Mouse (Mus musculus) MEL (cell line): Measurements from ENCODE around the gene Cc2d2b. TPM values are rescaled to one million over a fixed set of nuclear protein-coding genes. Genes with fewer than 3 reads are reported as not detected.

Source experiments
- DNase-seq: peaks from one replicate; pipeline ENCODE4 v3.0.0; 2011; ENCODE audit warnings: low read depth, low spot score
- H3K27ac ChIP-seq: 2 replicates; pipeline ENCODE4 v1.5.1; 2012; ENCODE audit warnings: low read depth, mild to moderate bottlenecking, control low read depth, low read length, moderate library complexity; ENCODE audit not compliant: control insufficient read depth
- H3K27me3 ChIP-seq, 2 experiments: fragments of 150-350 bp in 1 of 2; sonication (generic) in 1 of 2; 2 replicates each; pipeline ENCODE4 v1.6.1; 2012; ENCODE audit warnings: low read length in 2 of 2, mild to moderate bottlenecking in 2 of 2, improper control_type of control experiment in 1 of 2, moderate library complexity in 1 of 2; ENCODE audit not compliant: insufficient read depth in 2 of 2, control insufficient read depth in 1 of 2
- H3K36me3 ChIP-seq, 2 experiments: 2 replicates each; pipeline ENCODE4 v1.6.1; 2012 to 2014; ENCODE audit warnings: low read length in 2 of 2, improper control_type of control experiment in 1 of 2, inconsistent platforms in 1 of 2, mild to moderate bottlenecking in 1 of 2; ENCODE audit not compliant: insufficient read depth in 2 of 2, control insufficient read depth in 1 of 2
- H3K4me1 ChIP-seq, 2 experiments: fragments of 150-350 bp in 1 of 2; sonication (generic) in 1 of 2; 2 replicates each; pipeline ENCODE4 v1.6.1; 2012; ENCODE audit warnings: low read length in 2 of 2, improper control_type of control experiment in 1 of 2, mild to moderate bottlenecking in 1 of 2; ENCODE audit not compliant: insufficient read depth in 2 of 2, control insufficient read depth in 1 of 2
- H3K4me3 ChIP-seq, 2 experiments: fragments of 150-350 bp in 1 of 2; sonication (generic) in 1 of 2; 2 replicates each; pipeline ENCODE4 v1.5.1; 2012; ENCODE audit warnings: low read depth in 2 of 2, low read length in 2 of 2, mild to moderate bottlenecking in 2 of 2, moderate library complexity in 2 of 2, control low read depth in 1 of 2, improper control_type of control experiment in 1 of 2; ENCODE audit not compliant: control insufficient read depth in 1 of 2, insufficient read depth in 1 of 2
- H3K79me2 ChIP-seq: 2 replicates; pipeline ENCODE4 v1.6.1; 2012; ENCODE audit warnings: mild to moderate bottlenecking, low read length, moderate library complexity; ENCODE audit not compliant: control insufficient read depth, poor library complexity, insufficient read depth
- H3K9ac ChIP-seq: 2 replicates; pipeline ENCODE4 v1.6.1; 2012; ENCODE audit warnings: low read depth, mild to moderate bottlenecking, control low read depth, low read length, moderate library complexity; ENCODE audit not compliant: control insufficient read depth, poor library complexity, severe bottlenecking
- H3K9me3 ChIP-seq: fragments of 150-350 bp; sonication (generic); replicated peaks from 2 replicates; pipeline ENCODE4 v1.6.1; 2012; ENCODE audit warnings: mild to moderate bottlenecking, low read length, improper control_type of control experiment, moderate library complexity; ENCODE audit not compliant: insufficient read depth
- CHD2 ChIP-seq: IDR thresholded peaks from 2 replicates; pipeline ENCODE4 v1.6.1; 2011; ENCODE audit warnings: low read length, improper control_type of control experiment
- CTCF ChIP-seq, 3 experiments: IDR thresholded peaks in 2 of 3; conservative IDR thresholded peaks in 1 of 3; 2 replicates each; pipeline ENCODE4 v1.5.1; 2011 to 2012; ENCODE audit warnings: low read length in 3 of 3, low read depth in 2 of 3, mild to moderate bottlenecking in 2 of 3, improper control_type of control experiment in 1 of 3, inconsistent platforms in 1 of 3, mixed read lengths in 1 of 3, moderate library complexity in 1 of 3; ENCODE audit not compliant: control insufficient read depth in 1 of 3, insufficient read depth in 1 of 3, poor library complexity in 1 of 3, severe bottlenecking in 1 of 3
- KAT2A ChIP-seq: conservative IDR thresholded peaks from 2 replicates; pipeline ENCODE4 v1.6.1; 2012; ENCODE audit warnings: low read depth, low read length, improper control_type of control experiment, inconsistent platforms
- MAFK ChIP-seq: IDR thresholded peaks from 2 replicates; pipeline ENCODE4 v1.6.1; 2011; ENCODE audit warnings: low read depth, mild to moderate bottlenecking, low read length, improper control_type of control experiment, borderline replicate concordance
- MAZ ChIP-seq: IDR thresholded peaks from 2 replicates; pipeline ENCODE4 v1.6.1; 2012; ENCODE audit warnings: low read depth, mild to moderate bottlenecking, inconsistent platforms, low read length, improper control_type of control experiment
- MEF2A ChIP-seq: IDR thresholded peaks from 2 replicates; pipeline ENCODE4 v1.6.1; 2014; ENCODE audit warnings: low read depth, mild to moderate bottlenecking, inconsistent platforms, low read length, improper control_type of control experiment; ENCODE audit not compliant: poor library complexity, insufficient replicate concordance, severe bottlenecking; ENCODE audit errors: extremely low read depth
- MXI1 ChIP-seq: IDR thresholded peaks from 2 replicates; pipeline ENCODE4 v1.6.1; 2011; ENCODE audit warnings: mild to moderate bottlenecking, low read depth, low read length, improper control_type of control experiment
- MYB ChIP-seq: IDR thresholded peaks from 2 replicates; pipeline ENCODE4 v1.6.1; 2011; ENCODE audit warnings: mild to moderate bottlenecking, low read depth, low read length, improper control_type of control experiment
- MYC ChIP-seq: IDR thresholded peaks from 2 replicates; pipeline ENCODE4 v1.6.1; 2011; ENCODE audit warnings: low read depth, mild to moderate bottlenecking, low read length, improper control_type of control experiment, moderate library complexity
- NELFE ChIP-seq: IDR thresholded peaks from 2 replicates; pipeline ENCODE4 v1.6.1; 2011; ENCODE audit warnings: low read depth, low read length, improper control_type of control experiment
- RAD21 ChIP-seq: IDR thresholded peaks from 2 replicates; pipeline ENCODE4 v1.6.1; 2011; ENCODE audit warnings: mild to moderate bottlenecking, low read depth, low read length, improper control_type of control experiment
- SIN3A ChIP-seq: IDR thresholded peaks from 2 replicates; pipeline ENCODE4 v1.6.1; 2012; ENCODE audit warnings: low read length, improper control_type of control experiment, inconsistent platforms
- SMC3 ChIP-seq: IDR thresholded peaks from 2 replicates; pipeline ENCODE4 v1.6.1; 2011; ENCODE audit warnings: low read depth, low read length, improper control_type of control experiment
- TBP ChIP-seq: IDR thresholded peaks from 2 replicates; pipeline ENCODE4 v1.8.0; 2011; ENCODE audit warnings: low read depth, low read length, improper control_type of control experiment
- USF1 ChIP-seq: IDR thresholded peaks from 2 replicates; pipeline ENCODE4 v1.6.1; 2014; ENCODE audit warnings: low read depth, mild to moderate bottlenecking, inconsistent platforms, low read length, improper control_type of control experiment, moderate library complexity
- USF2 ChIP-seq, 2 experiments: IDR thresholded peaks; 2 replicates each; pipeline ENCODE4 v1.6.1; 2011 to 2012; ENCODE audit warnings: improper control_type of control experiment in 2 of 2, low read length in 2 of 2, borderline replicate concordance in 1 of 2, inconsistent platforms in 1 of 2, low read depth in 1 of 2, mild to moderate bottlenecking in 1 of 2; ENCODE audit not compliant: insufficient read depth in 1 of 2
- ZC3H11A ChIP-seq: IDR thresholded peaks from 2 replicates; pipeline ENCODE4 v1.6.1; 2012; ENCODE audit warnings: low read depth, mild to moderate bottlenecking, inconsistent platforms, low read length, improper control_type of control experiment
- polyA plus RNA-seq, 2 experiments: library from polyadenylated mRNA; stranded (reverse) in 1 of 2; unstranded in 1 of 2; fragments of >175 nt in 1 of 2; fragments of >200 nt in 1 of 2; gene quantifications; 2 replicates each; pipeline versions ENCODE4 v1.2.1 to v1.2.4; 2012; ENCODE audit warnings: low replicate concordance in 2 of 2, low read depth in 1 of 2; ENCODE audit not compliant: insufficient read length in 2 of 2, insufficient read depth in 1 of 2, missing spikeins in 1 of 2
- total RNA-seq: library from RNA; depleted of rRNA; stranded (reverse); fragments of 300-350 nt; gene quantifications from 2 replicates; pipeline ENCODE4 v1.2.3, GENCODE M21; 2012

Cc2d2b gene
- total and polyA plus RNA-seq, 3 experiments: not detected

DNA sequence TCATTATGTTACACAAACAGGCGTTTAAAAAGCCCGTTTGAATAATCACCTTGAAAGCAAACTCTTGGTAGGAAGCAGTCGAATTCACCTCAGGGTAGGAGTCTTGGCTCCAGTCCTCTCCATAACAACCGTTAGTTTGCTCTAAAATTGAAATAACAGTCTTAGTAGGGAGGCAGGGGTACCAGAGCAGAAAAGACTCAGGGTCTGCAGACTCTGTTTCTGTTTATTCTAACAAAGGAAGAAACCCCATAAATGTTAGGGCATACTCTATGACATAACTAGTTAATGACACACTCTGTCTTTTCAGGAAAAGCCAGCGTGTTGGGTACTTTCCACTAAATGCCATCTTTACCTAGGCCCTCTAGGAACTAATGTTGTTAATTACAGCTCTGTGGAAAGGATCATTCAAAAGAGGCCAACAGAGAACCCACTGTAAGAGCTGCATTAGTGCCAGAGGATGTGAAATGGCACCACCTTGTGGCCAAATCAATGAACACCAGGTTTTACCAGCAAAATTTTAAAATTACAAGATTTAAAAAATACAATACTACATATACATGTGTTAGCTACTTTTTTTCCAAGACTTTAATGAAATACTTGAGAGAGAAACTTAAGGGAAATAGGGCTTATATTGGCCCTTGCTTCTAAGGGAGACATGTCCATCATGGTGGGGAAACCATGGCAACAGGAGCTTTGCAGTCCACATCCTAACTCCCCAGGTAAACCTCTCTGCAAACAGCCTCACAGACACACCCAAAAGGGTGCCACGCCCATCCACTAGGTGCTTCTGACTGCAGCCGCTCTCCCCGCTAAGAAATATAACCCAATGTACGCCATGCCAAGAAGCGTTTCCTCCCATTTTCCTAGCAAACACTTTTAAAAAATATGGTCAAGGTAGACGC is 26.2 kb upstream of the Cc2d2b start:
- no peaks in the 10 kb centered on the region for H3K4me1 ChIP-seq
- no peaks in the 10 kb centered on the region for H3K36me3 ChIP-seq
- no peaks in the 10 kb centered on the region for H3K9me3 ChIP-seq
- H3K4me3 ChIP-seq: no peak overlapping the region
- H3K79me2 ChIP-seq: no peaks in the 10 kb centered on the region
- DNase-seq: peak; percentile 65
- H3K27me3 ChIP-seq: peaks cover 0 to 4% of the 10 kb centered on the region in 2 experiments; a peak in 3 of 4 replicates
- H3K27ac ChIP-seq: no peak overlapping the region
- TF ChIP-seq ZC3H11A (peak; percentile 85), CTCF (IDR thresholded peaks at IDR 0.05 in 2 of 3, conservative IDR thresholded peaks at IDR 0.05 in 1 of 3; ENCODE audit: control insufficient read depth in 1 of 3, insufficient read depth in 1 of 3, low read depth in 2 of 3, low read length in 3 of 3, poor library complexity in 1 of 3, severe bottlenecking in 1 of 3) (peak; percentile 66 to 94 (median 69)), SMC3 (peak; percentile 86), MYC (no peak), USF2 (IDR thresholded peaks at IDR 0.05; ENCODE audit: borderline replicate concordance in 1 of 2, insufficient read depth in 1 of 2, low read depth in 1 of 2, low read length in 2 of 2) (no peak), KAT2A (no peak), MEF2A (no peak), RAD21 (peak; percentile 97)
- no peak overlapping the region for H3K9ac ChIP-seq

- no peaks in the 10 kb centered on the region for H3K36me3 ChIP-seq
- H3K27ac ChIP-seq: no peak overlapping the region
- TF ChIP-seq MXI1 (no peak), MAFK (no peak), NELFE (no peak), CHD2 (no peak), MYB (no peak), SIN3A (no peak), TBP (no peak), MAZ (no peak), USF1 (no peak)
- no peaks in the 10 kb centered on the region for H3K4me1 ChIP-seq
- peaks cover 0 to 4% of the 10 kb centered on the region in 2 experiments for H3K27me3 ChIP-seq
- H3K4me3 ChIP-seq: no peak overlapping the region
- no peak overlapping the region for H3K9ac ChIP-seq
- H3K79me2 ChIP-seq: no peaks in the 10 kb centered on the region
- H3K9me3 ChIP-seq: no peaks in the 10 kb centered on the region
- no peak for DNase-seq
Observed at GRCm38 (mm10) chr19:40723516-40723915, 25.0 kb upstream of the Cc2d2b start.
